Mouse (Mus musculus): Measurements from ENCODE around the gene Ctsa.

- TF ChIP-seq CTCF (IDR thresholded peaks at IDR 0.05; ENCODE audit: insufficient read depth, low read depth, low read length) (no peak), POLR2A (IDR thresholded peaks at IDR 0.05; ENCODE audit: insufficient read depth, low read depth, low read length) (no peak)
Observed at GRCm38 (mm10) chr2:164783926-164784581, 48.6 kb upstream of the Ctsa start.

All from olfactory bulb, adult 2 months (tissue).